Mouse (Mus musculus): ENCODE data around the gene Sipa1.

The Sipa1 gene

GRCm38 (mm10) chr19:5646731-5647330, 16.7 kb downstream of the Sipa1 start:
- no peak for DNase-seq (ENCODE audit: low read depth, low spot score)

GRCm38 (mm10) chr19:5645280-5645679, 18.2 kb downstream of the Sipa1 start:
- no peak for DNase-seq (ENCODE audit: low read depth, low spot score)

DNA sequence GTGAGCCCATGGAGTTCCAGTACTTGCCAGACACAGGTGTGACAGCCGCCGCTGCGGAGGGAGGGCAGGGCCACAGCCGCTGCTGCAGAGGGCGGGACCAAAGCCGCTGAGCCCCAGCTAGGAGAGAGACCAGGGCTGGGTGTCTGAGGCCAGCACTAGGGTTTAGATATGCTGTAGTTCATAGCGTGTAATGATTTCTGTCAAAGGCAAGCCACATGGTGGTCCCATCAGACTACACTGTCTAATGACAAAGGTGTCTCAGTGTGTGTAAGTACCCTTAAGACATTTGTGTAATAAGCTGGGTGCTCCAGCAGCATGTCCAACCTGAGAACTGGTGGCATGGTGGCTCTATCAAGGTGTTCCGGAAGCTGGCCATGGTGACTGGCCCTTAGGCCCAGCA, 21.9 kb downstream of the Sipa1 start:
- no peak for DNase-seq (ENCODE audit: low read depth, low spot score)

GRCm38 (mm10) chr19:5641021-5641420, 22.5 kb downstream of the Sipa1 start:
- no peak for DNase-seq (ENCODE audit: low read depth, low spot score)

- no peak for DNase-seq (ENCODE audit: low read depth, low spot score)
These were observed 23.2 kb downstream of the Sipa1 start for GRCm38 (mm10) chr19:5640339-5640738.

- DNase-seq (ENCODE audit: low read depth, low spot score) = no peak
These were observed 25.0 kb downstream of the Sipa1 start for GRCm38 (mm10) chr19:5638416-5639005.

GRCm38 (mm10) chr19:5637069-5638047, 26.1 kb downstream of the Sipa1 start, which contains the start of gene Rela:
Gene Rela (plus strand): TSS chr19:5637483.
- DNase-seq (ENCODE audit: low read depth, low spot score) = peak; percentile 92

DNA sequence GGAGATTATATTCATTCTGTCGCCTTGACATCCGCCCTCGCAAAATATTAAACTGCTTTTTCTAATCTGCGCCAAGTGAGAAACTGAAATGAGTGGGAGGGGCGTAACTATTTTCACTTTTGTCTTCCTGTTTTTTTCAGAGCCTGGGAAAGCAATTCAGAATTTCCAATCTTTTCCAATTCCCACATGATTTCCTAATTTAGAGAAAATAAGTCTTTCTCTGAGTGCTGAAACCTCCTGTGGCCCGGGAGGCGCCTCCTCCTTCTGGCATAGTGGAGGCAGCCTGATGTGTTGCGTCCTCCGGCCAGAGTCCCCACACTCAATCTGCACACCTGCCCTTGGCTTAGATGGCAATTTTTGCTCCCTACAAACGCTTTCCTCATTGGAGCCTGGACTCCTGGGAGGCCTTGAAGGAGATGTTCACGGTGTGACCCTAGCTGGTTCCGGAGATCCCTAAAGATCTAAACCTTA, 26.9 kb downstream of the Sipa1 start:
- DNase-seq (ENCODE audit: low read depth, low spot score) = peak; percentile 66

GRCm38 (mm10) chr19:5636036-5636570, 27.4 kb downstream of the Sipa1 start:
- no peak for DNase-seq (ENCODE audit: low read depth, low spot score)

DNA sequence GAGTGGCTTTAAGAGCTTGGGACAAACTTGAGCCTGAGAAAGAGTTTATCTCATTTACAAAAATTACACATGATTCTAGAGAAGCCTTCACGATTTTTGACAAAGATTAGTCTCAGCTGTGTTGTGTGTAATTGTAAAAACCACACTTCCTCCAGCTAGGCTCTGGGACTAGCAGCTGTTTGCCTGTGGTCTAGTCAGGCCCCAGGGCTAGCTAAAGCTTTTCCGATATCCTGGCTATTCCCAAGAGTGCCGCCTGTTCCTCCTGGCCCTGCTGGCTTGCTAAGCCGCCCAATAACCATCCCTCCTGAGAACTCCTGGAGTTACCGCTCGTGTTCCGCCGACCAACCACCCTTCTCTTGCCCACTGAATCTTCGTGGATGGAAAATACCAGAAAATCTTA, 31.4 kb downstream of the Sipa1 start:
- no peak for DNase-seq (ENCODE audit: low read depth, low spot score)

DNA sequence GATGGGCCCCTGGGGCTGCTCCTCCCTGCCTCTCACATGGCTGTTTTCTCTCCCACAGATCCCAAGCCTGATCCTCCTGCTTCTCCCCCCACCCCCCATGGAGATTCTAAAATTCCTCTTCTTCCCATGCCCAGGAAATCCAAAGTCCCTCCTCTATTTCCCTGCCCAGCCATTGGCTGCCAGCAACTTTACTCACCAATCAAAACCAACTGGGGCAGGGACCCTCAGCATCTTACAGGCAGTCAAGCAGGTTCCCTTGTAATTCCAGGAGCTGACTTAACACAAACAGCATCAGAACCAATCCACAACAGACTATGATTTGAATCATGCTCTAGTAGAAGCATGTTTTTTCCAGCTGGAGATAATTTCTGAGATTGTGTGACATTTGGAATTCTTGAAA, 33.6 kb downstream of the Sipa1 start:
- DNase-seq (ENCODE audit: low read depth, low spot score) = no peak

GRCm38 (mm10) chr19:5625311-5625710, 38.2 kb downstream of the Sipa1 start:
- no peak for DNase-seq (ENCODE audit: low read depth, low spot score)

DNA sequence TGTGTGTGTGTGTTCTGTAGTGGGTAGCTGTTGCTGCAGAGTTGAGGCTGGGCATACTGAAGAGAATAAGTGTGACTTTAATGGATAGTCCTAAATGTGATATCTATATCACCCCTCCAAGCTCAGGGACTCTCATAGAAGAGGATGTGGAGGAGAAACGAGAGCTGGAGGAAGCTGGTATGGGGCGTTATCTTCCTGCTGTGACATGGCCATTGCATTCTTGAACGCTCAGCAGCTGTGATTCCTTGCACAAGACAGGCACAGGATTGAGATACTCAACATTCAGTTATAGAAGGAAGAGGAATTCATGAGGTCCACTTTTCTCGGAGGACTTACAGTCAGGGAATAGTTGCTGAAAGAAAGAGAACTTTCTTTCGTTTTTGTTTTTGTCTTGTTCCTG, 41.6 kb downstream of the Sipa1 start:
- DNase-seq (ENCODE audit: low read depth, low spot score) = no peak

GRCm38 (mm10) chr19:5620007-5620406, 43.5 kb downstream of the Sipa1 start:
- no peak for DNase-seq (ENCODE audit: low read depth, low spot score)

DNA sequence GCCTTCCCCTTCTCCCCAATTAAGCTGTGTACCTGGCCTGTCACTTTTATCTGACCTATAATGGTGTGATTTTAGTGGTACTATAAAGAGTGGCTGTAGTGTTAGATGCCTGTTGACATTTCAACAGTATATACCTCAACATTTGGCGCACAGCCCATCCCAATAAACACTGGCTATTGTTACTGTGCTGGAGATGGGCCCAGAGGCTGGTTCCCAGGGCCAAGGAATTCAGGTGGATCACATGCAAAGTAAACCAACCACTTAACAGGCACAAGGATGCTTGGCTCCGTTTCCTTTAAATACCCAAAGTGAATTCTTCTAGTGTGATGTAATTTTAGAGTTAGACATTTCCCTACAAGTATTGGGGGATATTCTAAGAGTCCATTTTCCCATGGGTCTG, 48.6 kb downstream of the Sipa1 start:
- no peak for DNase-seq (ENCODE audit: low read depth, low spot score)

DNA sequence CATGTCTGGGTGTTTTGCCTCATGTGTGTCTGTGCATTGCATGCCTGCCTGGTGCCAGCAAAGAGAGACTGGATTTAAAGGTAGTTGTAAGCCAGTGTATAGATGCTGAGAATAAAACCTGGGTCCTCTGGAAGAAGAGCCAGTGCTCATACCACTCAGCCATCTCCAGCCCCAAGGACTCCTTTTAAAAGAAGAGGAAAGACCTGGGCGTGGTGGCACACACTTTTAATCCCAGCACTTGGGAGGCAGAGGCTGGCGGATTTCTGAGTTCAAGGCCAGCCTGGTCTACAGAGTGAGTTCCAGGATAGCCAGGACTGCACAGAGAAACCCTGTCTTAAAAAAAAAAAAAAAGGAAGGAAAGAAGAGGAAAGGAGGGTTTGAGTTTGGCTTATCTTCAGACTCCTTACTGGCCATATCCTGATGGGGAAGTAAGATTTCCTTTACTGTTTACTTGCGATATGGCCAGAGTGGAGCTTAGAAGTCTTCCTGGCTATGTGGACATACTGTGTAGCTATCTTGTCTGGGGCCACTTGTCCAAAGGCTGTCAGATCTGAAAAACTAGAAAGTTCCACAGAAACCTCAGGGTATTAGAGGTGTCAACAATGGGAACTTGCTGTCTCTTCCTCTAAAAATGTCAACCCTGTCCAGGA, 50.6 kb downstream of the Sipa1 start:
- no peak for DNase-seq (ENCODE audit: low read depth, low spot score)

DNA sequence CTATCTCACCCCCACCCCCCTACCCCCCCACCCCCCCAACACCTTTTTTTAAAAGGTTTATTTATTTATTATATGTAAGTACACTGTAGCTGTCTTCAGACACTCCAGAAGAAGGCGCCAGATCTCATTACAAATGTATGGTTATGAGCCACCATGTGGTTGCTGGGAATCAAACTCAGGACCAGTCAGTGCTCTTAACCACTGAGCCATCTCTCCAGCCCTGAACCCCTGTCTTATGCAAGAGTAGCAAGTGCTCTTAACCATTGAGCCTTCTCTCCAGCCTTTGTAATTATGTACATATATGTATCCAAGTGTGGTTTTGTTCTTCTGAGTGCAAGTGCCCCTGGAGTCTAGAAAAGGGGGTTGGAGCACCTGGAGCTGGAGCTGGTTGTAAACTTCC, 51.5 kb downstream of the Sipa1 start:
- no peak for DNase-seq (ENCODE audit: low read depth, low spot score)

- DNase-seq (ENCODE audit: low read depth, low spot score) = peak; percentile 93
These were observed 53.7 kb downstream of the Sipa1 start, which contains the start of gene Kat5 for GRCm38 (mm10) chr19:5609547-5610404. Gene Kat5 (minus strand): TSS chr19:5610237.

DNA sequence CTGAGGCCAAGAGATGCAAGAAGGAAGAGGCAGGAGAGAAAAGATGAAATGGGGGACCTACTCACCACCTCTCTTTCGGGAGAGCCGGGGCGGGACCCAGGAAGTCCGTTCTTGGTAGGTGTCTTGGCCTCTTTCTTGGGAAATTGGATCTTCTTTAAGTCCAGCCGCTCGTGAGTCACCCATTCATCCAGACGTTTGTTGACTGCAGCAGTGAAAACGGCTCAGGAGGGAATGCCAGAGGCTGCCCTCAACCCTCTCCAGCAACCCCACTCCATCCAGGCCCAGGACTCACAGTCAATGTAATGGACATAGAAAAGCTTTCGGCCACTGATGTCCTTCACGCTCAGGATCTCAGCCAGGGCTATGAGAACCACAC, 54.3 kb downstream of the Sipa1 start:
- DNase-seq (ENCODE audit: low read depth, low spot score) = no peak

GRCm38 (mm10) chr19:5608707-5609106, 54.8 kb downstream of the Sipa1 start:
- peak; percentile 18 for DNase-seq (ENCODE audit: low read depth, low spot score)

Measured in CD4-positive, CD25-positive, alpha-beta regulatory T cell, adult 2 months (primary cell).